Mouse (Mus musculus): Measurements from ENCODE around the gene Sptssb. TPM values are rescaled to one million over a fixed set of nuclear protein-coding genes. Genes with fewer than 3 reads are reported as not detected.

Sptssb gene
- polyA plus RNA-seq (2012; ENCODE audit: low replicate concordance) = not detected in 2 replicates

DNA sequence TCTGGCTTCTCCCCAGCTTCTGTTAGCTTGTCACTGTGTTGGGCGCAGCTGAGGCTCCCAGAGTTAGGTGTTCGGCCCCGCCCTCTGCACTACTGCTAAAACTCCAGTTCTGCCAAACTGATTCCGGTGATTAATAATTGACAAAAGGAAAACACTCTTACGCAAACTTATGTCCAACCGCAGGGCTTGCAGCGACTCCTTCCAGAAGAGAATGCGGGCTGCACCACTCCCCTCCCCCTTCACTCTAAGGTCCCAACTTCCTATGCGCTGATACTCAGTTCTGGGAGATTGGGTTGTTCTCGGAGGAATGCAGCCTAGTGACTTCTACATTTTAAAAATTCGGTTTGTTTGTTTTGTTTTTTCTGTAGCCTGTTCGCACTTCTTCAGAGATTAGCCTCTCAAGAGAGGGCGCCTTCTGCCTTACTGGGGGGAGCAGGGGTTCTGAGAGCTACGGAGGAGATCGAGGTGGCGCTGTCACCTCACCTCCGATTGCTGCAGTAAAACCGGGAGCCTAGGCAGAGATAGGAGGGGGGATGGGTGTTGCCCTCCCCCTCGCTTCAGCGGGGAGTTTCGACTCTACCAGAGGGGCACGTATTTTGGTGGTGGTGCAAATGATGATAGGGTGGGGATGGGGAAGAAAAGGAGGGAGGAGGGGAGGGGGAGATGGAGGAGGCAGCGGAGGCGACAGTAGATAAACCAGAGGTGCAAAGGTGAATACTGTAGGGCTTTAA, at the start of gene Sptssb:
TSS of gene Sptssb (minus strand) at position 83 of the 731 bp plus-strand sequence.

Other genes starting within 250 kb of the Sptssb start
- gene Nmd3, start 138.0 kb downstream of the Sptssb start, polyA plus RNA-seq (2012; ENCODE audit: low replicate concordance) = 18.1 and 70.6 TPM in 2 replicates
- not detected in 2 replicates for gene Otol1, start 147.7 kb upstream of the Sptssb start, polyA plus RNA-seq (2012; ENCODE audit: low replicate concordance)

Data from leukemia stem cell, adult 10-12 weeks (primary cell).